In the genomic region with DNA sequence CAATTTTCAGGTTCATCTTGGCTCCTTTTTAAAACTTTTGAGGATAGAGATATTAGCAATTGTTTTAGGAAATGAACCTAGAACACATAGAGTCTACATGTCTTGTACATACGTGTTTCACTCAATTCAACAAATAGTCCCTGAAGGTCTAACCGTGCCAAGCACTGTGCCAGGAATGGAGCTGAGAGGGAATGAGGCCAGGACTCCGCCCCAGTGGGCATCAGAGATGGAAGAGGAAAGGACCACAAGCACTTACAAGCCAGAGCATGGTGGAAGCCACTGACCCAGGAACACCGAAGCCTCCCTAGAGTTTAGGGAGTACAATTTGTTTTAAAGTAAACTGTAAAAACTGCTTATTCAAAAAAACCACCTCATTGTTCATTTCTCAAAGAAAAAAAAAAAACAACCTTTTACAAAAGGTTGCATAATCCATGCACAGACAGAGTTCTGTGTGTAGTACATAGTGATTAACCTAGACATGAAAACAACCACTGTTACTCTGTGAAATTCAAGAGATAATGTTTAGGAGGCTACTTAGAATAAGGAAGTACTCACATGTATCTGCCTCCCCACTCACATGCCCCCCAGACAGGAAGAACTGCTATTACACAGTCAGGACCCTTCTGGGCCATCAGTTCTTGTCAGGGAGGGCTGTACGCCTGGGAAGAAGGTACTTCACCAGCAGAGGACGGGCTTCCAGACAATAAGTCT, we compare ENCODE assay signal across 17 mouse cellular contexts. TPM values are rescaled to one million over a fixed set of nuclear protein-coding genes. Genes with fewer than 3 reads are reported as not detected.
DNase-seq lines count a peak whose midpoint lies in the region; ATAC-seq and TF ChIP-seq lines count a peak whose summit lies in the region.
"Had no signal": no experiment of that assay in that cellular context is flagged by ENCODE, and none has a peak within 500 bp of the region (broad histone marks: within the 10 kb centered on the region; RNA-seq: fewer than 3 reads in every experiment).

No protein-coding gene starts in this region.

- WGBS in heart, postnatal 0 days, result 68% methylated on average over 6 of the region's 6 CpGs
- 80% methylated on average over 6 of the region's 6 CpGs for WGBS in heart, embryonic 10.5 days
- WGBS in liver, postnatal 0 days (ENCODE audit: insufficient replicate concordance), result 76% methylated on average over 6 of the region's 6 CpGs
- WGBS in liver, embryonic 11.5 days, result 81% methylated on average over 6 of the region's 6 CpGs
- 74% methylated on average over 6 of the region's 6 CpGs for WGBS in macrophage (ENCODE audit: missing documents)

- TF ChIP-seq EP300 in heart, postnatal 0 days (IDR thresholded peaks at IDR 0.05; ENCODE audit: low read depth), result no peak
- no peak for TF ChIP-seq EP300 in liver, postnatal 0 days (IDR thresholded peaks at IDR 0.05; ENCODE audit: low read depth)

- peaks cover 86% of the 10 kb centered on the region for H3K79me2 ChIP-seq in macrophage (ENCODE audit: inconsistent target)

- peaks cover 46% of the 10 kb centered on the region for H3K4me1 ChIP-seq in heart, postnatal 0 days (ENCODE audit: control insufficient read depth, insufficient read depth)
- H3K4me1 ChIP-seq in heart, embryonic 10.5 days, result peaks cover 29% of the 10 kb centered on the region
- H3K4me1 ChIP-seq in liver, postnatal 0 days (ENCODE audit: insufficient read depth), result peaks cover 25% of the 10 kb centered on the region
- H3K4me1 ChIP-seq in liver, embryonic 11.5 days (replicated peaks; ENCODE audit: control insufficient read depth, insufficient read depth, low read length), result peaks cover 16% of the 10 kb centered on the region
- H3K4me1 ChIP-seq: forebrain, embryonic 12.5 days; limb, embryonic 15.5 days had no signal

- no peaks in the 10 kb centered on the region for H3K27me3 ChIP-seq in heart, postnatal 0 days (ENCODE audit: control insufficient read depth, insufficient read depth, low read length)
- no peaks in the 10 kb centered on the region for H3K27me3 ChIP-seq in heart, embryonic 10.5 days (ENCODE audit: insufficient read depth, poor library complexity, severe bottlenecking)
- H3K27me3 ChIP-seq in liver, postnatal 0 days (ENCODE audit: insufficient read depth, low read length), result no peaks in the 10 kb centered on the region
- no peaks in the 10 kb centered on the region for H3K27me3 ChIP-seq in liver, embryonic 11.5 days (replicated peaks; ENCODE audit: control insufficient read depth, insufficient read depth, low read length)
- H3K27me3 ChIP-seq: CH12.LX; forebrain, embryonic 12.5 days; limb, embryonic 15.5 days had no signal

- H3K9ac ChIP-seq in heart, postnatal 0 days (replicated peaks; ENCODE audit: low read depth, low read length), result no peak overlapping the region
- H3K9ac ChIP-seq in liver, postnatal 0 days (replicated peaks), result no peak overlapping the region
- no peak overlapping the region for H3K9ac ChIP-seq in liver, embryonic 11.5 days (ENCODE audit: low read depth, low read length)
- H3K9ac ChIP-seq: forebrain, embryonic 12.5 days; limb, embryonic 15.5 days had no signal

- peaks cover 42% of the 10 kb centered on the region for H3K36me3 ChIP-seq in heart, postnatal 0 days (replicated peaks; ENCODE audit: control insufficient read depth, insufficient read depth, low read length)
- H3K36me3 ChIP-seq in heart, embryonic 10.5 days, result peaks cover 37% of the 10 kb centered on the region
- H3K36me3 ChIP-seq in liver, postnatal 0 days (replicated peaks; ENCODE audit: insufficient read depth, low read length), result peaks cover 39% of the 10 kb centered on the region
- peaks cover 12% of the 10 kb centered on the region; the same call in 1 of the 2 replicates for H3K36me3 ChIP-seq in liver, embryonic 11.5 days (ENCODE audit: control insufficient read depth, insufficient read depth, low read length)
- peaks cover 34% of the 10 kb centered on the region for H3K36me3 ChIP-seq in macrophage (ENCODE audit: inconsistent target)

- peak overlapping the region; percentile 30; the same call in 1 of the 2 replicates for H3K27ac ChIP-seq in heart, postnatal 0 days (ENCODE audit: low read depth)
- no peak overlapping the region for H3K27ac ChIP-seq in heart, embryonic 10.5 days
- H3K27ac ChIP-seq in liver, postnatal 0 days (ENCODE audit: low read depth), result peak overlapping the region; percentile 65
- no peak overlapping the region for H3K27ac ChIP-seq in liver, embryonic 11.5 days (ENCODE audit: low read depth, low read length)
- H3K27ac ChIP-seq in macrophage, result peak overlapping the region; percentile 31
- H3K27ac ChIP-seq: forebrain, embryonic 12.5 days; limb, embryonic 15.5 days had no signal

- H3K4me2 ChIP-seq in heart, postnatal 0 days (ENCODE audit: low read depth, low read length), result no peak overlapping the region
- H3K4me2 ChIP-seq in liver, postnatal 0 days (ENCODE audit: low read depth, low read length), result no peak overlapping the region
- H3K4me2 ChIP-seq in liver, embryonic 11.5 days, result no peak overlapping the region
- H3K4me2 ChIP-seq: forebrain, embryonic 12.5 days; limb, embryonic 15.5 days had no signal

- ATAC-seq in heart, postnatal 0 days (ENCODE audit: insufficient read depth, low read depth), result no peak
- no peak for ATAC-seq in liver, postnatal 0 days
- ATAC-seq in liver, embryonic 11.5 days (replicated peaks; ENCODE audit: low FRiP score), result no peak
- ATAC-seq in activated CD4-positive, CD25-positive, alpha-beta regulatory T cell, adult 4 months, result no peak
- ATAC-seq: hindbrain, embryonic 16.5 days; midbrain, embryonic 16.5 days had no signal

- peak; percentile 46 for DNase-seq in adrenal gland, postnatal 10 days
- DNase-seq in adrenal gland, adult 8-10 months, result no peak
- DNase-seq in heart, postnatal 0 days (ENCODE audit: low spot score), result no peak
- DNase-seq in heart, embryonic 10.5 days (ENCODE audit: low spot score), result no peak
- DNase-seq in liver, postnatal 0 days, result no peak
- DNase-seq in liver, embryonic 11.5 days (ENCODE audit: low spot score), result no peak
- DNase-seq: cerebellum, adult 2 months; embryo, embryonic 11 days; right cerebral cortex, postnatal 14 days; thymus, postnatal 36 days had no signal

- no peak for TF ChIP-seq CTCF in heart, postnatal 0 days (IDR thresholded peaks at IDR 0.05; ENCODE audit: low read depth)
- peak; percentile 27 for TF ChIP-seq CTCF in liver, postnatal 0 days (IDR thresholded peaks at IDR 0.05; ENCODE audit: low read depth)

- H3K9me3 ChIP-seq in heart, postnatal 0 days (replicated peaks; ENCODE audit: control insufficient read depth, low read length), result no peaks in the 10 kb centered on the region
- no peaks in the 10 kb centered on the region for H3K9me3 ChIP-seq in heart, embryonic 10.5 days
- no peaks in the 10 kb centered on the region for H3K9me3 ChIP-seq in liver, postnatal 0 days (ENCODE audit: low read length)
- H3K9me3 ChIP-seq in liver, embryonic 11.5 days (ENCODE audit: control insufficient read depth, low read length), result no peaks in the 10 kb centered on the region
- H3K9me3 ChIP-seq: forebrain, embryonic 12.5 days; limb, embryonic 15.5 days had no signal

- H3K4me3 ChIP-seq in heart, postnatal 0 days (ENCODE audit: low read depth, low read length), result no peak overlapping the region
- no peak overlapping the region for H3K4me3 ChIP-seq in heart, embryonic 10.5 days
- no peak overlapping the region for H3K4me3 ChIP-seq in liver, postnatal 0 days (ENCODE audit: low read depth, low read length)
- H3K4me3 ChIP-seq in liver, embryonic 11.5 days (ENCODE audit: low read depth, low read length), result no peak overlapping the region
- no peak overlapping the region for H3K4me3 ChIP-seq in macrophage (ENCODE audit: inconsistent target)
- H3K4me3 ChIP-seq: forebrain, embryonic 12.5 days; limb, embryonic 15.5 days had no signal

RNA-seq across cellular contexts. Expression of gene Otulin, which starts 9.9 kb away (rescaled TPM):
- total RNA-seq in adrenal gland, postnatal 10 days (2021), result 10 to 100 TPM; 32.8 to 35.7 TPM
- total RNA-seq in adrenal gland, adult 8-10 months (2022), result 10 to 100 TPM; 37.2 to 42.8 (median 40.0) TPM
- 32.3 and 36.1 TPM in 2 replicates for total RNA-seq in heart, postnatal 0 days (2014; rRNA removed; ENCODE audit: low replicate concordance)
- 24.3 and 26.3 TPM in 2 replicates for polyA plus RNA-seq in heart, postnatal 0 days (2015; fragmentation: Nextera tagmentation; extraction: Ambion mirVana)
- 25.0 and 28.3 TPM in 2 replicates for polyA plus RNA-seq in heart, embryonic 10.5 days (2016; fragmentation: Nextera tagmentation; extraction: Ambion mirVana)
- 20.8 and 23.5 TPM in 2 replicates for polyA plus RNA-seq in liver, postnatal 0 days (2015; fragmentation: Nextera tagmentation; extraction: Ambion mirVana)
- 45.9 and 47.5 TPM in 2 replicates for polyA plus RNA-seq in liver, embryonic 11.5 days (2014; fragmentation: Nextera tagmentation; extraction: Ambion mirVana)
- total RNA-seq in macrophage (2018; cell fraction: chromatin; rRNA removed), result 100 to 1,000 TPM in 2 of 26 experiments, 10 to 100 TPM in 24; 33.5 to 108 (median 60.6) TPM
- 10 to 100 TPM; 41.1 to 67.8 (median 52.0) TPM for total RNA-seq in macrophage (2018; cell fraction: cytosol; rRNA removed)
- 100 to 1,000 TPM in 3 of 26 experiments, 10 to 100 TPM in 23; 40.5 to 114 (median 67.3) TPM for total RNA-seq in macrophage (2018; cell fraction: nucleus; rRNA removed)
- 43.1 to 52.3 TPM (median 48.8 TPM) in 3 replicates for polyA plus RNA-seq in macrophage (2018)
- polyA plus RNA-seq in activated CD4-positive, CD25-positive, alpha-beta regulatory T cell, adult 4 months (2017; shearing (Covaris generic)), result 10 to 100 TPM; 12.7 to 15.2 TPM

Comparison
In these comparisons a context has a peak if more than half of its experiments do, and no peak if none do; other contexts are left out.
1. H3K27ac ChIP-seq: peak in heart, postnatal 0 days (single experiment), liver, postnatal 0 days (single experiment) and macrophage (single experiment); none in heart, embryonic 10.5 days (single experiment) and liver, embryonic 11.5 days (single experiment).